Mouse (Mus musculus) embryonic fibroblast, embryonic 13.5 days (primary cell): Measurements from ENCODE around the gene Ero1l. TPM values are rescaled to one million over a fixed set of nuclear protein-coding genes. Genes with fewer than 3 reads are reported as not detected.

Source experiments
- H3K27ac ChIP-seq: 2 replicates; pipeline ENCODE4 v1.5.1; 2012; ENCODE audit warnings: low read length, control low read depth, inconsistent platforms; ENCODE audit not compliant: insufficient read depth
- H3K4me1 ChIP-seq: 2 replicates; pipeline ENCODE4 v1.6.1; 2011; ENCODE audit warnings: low read length; ENCODE audit not compliant: control insufficient read depth, insufficient read depth
- H3K4me3 ChIP-seq: 2 replicates; pipeline ENCODE4 v1.5.1; 2011; ENCODE audit warnings: mild to moderate bottlenecking, control low read depth, low read length; ENCODE audit not compliant: insufficient read depth
- CTCF ChIP-seq: IDR thresholded peaks from 2 replicates; pipeline ENCODE4 v1.5.1; 2011; ENCODE audit warnings: mild to moderate bottlenecking, control low read depth, low read length, moderate library complexity, borderline replicate concordance; ENCODE audit not compliant: insufficient read depth
- POLR2A ChIP-seq: IDR thresholded peaks from 2 replicates; pipeline ENCODE4 v1.6.1; 2011; ENCODE audit warnings: low read depth, mild to moderate bottlenecking, control low read depth, low read length, moderate library complexity
- polyA plus RNA-seq: library from polyadenylated mRNA; stranded (reverse); fragments of >200 nt; gene quantifications from 2 replicates; pipeline ENCODE4 v1.2.4, GENCODE M21; 2011; ENCODE audit warnings: low read depth; ENCODE audit not compliant: missing spikeins, insufficient read length

Ero1l gene
- polyA plus RNA-seq, 1 experiment = 92.1 TPM

- H3K27ac ChIP-seq = no peak overlapping the region
- no peaks in the 10 kb centered on the region for H3K4me1 ChIP-seq
- no peak overlapping the region for H3K4me3 ChIP-seq
- no peak for TF ChIP-seq CTCF
- no peak for TF ChIP-seq POLR2A
These were observed 10.8 kb downstream of the Ero1l start for GRCm38 (mm10) chr14:45307630-45308328.

- no peak for TF ChIP-seq POLR2A
- no peak for TF ChIP-seq CTCF
- H3K4me1 ChIP-seq = no peaks in the 10 kb centered on the region
- H3K27ac ChIP-seq = no peak overlapping the region
- H3K4me3 ChIP-seq = no peak overlapping the region
These were observed 12.7 kb downstream of the Ero1l start for GRCm38 (mm10) chr14:45305852-45306251.

- Histone ChIP-seq H3K27ac (no peak overlapping the region), H3K4me1 (no peaks in the 10 kb centered on the region), H3K4me3 (no peak overlapping the region)
- no peak for TF ChIP-seq POLR2A
- no peak for TF ChIP-seq CTCF
These were observed 14.2 kb downstream of the Ero1l start for GRCm38 (mm10) chr14:45304389-45304788.

- Histone ChIP-seq H3K4me3 (no peak overlapping the region), H3K27ac (no peak overlapping the region), H3K4me1 (no peaks in the 10 kb centered on the region)
- TF ChIP-seq POLR2A = no peak
- TF ChIP-seq CTCF = no peak
These were observed 14.6 kb downstream of the Ero1l start for GRCm38 (mm10) chr14:45303939-45304338.

GRCm38 (mm10) chr14:45291608-45292007, 27.0 kb downstream of the Ero1l start:
- no peak for TF ChIP-seq CTCF
- no peak for TF ChIP-seq POLR2A
- no peak overlapping the region for H3K4me3 ChIP-seq

GRCm38 (mm10) chr14:45282066-45282465, 36.5 kb downstream of the Ero1l start:
- no peak for TF ChIP-seq CTCF
- TF ChIP-seq POLR2A = no peak
- no peak overlapping the region for H3K27ac ChIP-seq
- no peak overlapping the region for H3K4me3 ChIP-seq
- no peaks in the 10 kb centered on the region for H3K4me1 ChIP-seq

More at GRCm38 (mm10) chr14:45291608-45292007, 27.0 kb downstream of the Ero1l start:
- Histone ChIP-seq H3K27ac (no peak overlapping the region), H3K4me1 (no peaks in the 10 kb centered on the region)

GRCm38 (mm10) chr14:45275816-45276215, 42.8 kb downstream of the Ero1l start:
- no peaks in the 10 kb centered on the region for H3K4me1 ChIP-seq
- H3K27ac ChIP-seq = no peak overlapping the region
- no peak overlapping the region for H3K4me3 ChIP-seq
- TF ChIP-seq CTCF (no peak), POLR2A (no peak)

- no peak overlapping the region for H3K4me3 ChIP-seq
- no peak overlapping the region for H3K27ac ChIP-seq
- no peaks in the 10 kb centered on the region for H3K4me1 ChIP-seq
- TF ChIP-seq POLR2A = no peak
- no peak for TF ChIP-seq CTCF
These were observed 54.6 kb downstream of the Ero1l start for GRCm38 (mm10) chr14:45263831-45264592.

- H3K4me3 ChIP-seq = no peak overlapping the region
- no peak overlapping the region for H3K27ac ChIP-seq
- TF ChIP-seq POLR2A = no peak
- TF ChIP-seq CTCF = no peak
- no peaks in the 10 kb centered on the region for H3K4me1 ChIP-seq
These were observed 67.0 kb downstream of the Ero1l start for GRCm38 (mm10) chr14:45251548-45252076.

GRCm38 (mm10) chr14:45241613-45242012, 77.0 kb downstream of the Ero1l start:
- H3K4me3 ChIP-seq = no peak overlapping the region
- H3K4me1 ChIP-seq = no peaks in the 10 kb centered on the region
- H3K27ac ChIP-seq = no peak overlapping the region
- no peak for TF ChIP-seq CTCF
- no peak for TF ChIP-seq POLR2A
